Mouse (Mus musculus): ENCODE measurements around the gene Cpsf4l.
"Not testable (repeated sequence)": the region's sequence is repeated elsewhere in the genome, so short reads cannot be mapped to it uniquely, and the experiment has no call there.

The Cpsf4l gene

DNA sequence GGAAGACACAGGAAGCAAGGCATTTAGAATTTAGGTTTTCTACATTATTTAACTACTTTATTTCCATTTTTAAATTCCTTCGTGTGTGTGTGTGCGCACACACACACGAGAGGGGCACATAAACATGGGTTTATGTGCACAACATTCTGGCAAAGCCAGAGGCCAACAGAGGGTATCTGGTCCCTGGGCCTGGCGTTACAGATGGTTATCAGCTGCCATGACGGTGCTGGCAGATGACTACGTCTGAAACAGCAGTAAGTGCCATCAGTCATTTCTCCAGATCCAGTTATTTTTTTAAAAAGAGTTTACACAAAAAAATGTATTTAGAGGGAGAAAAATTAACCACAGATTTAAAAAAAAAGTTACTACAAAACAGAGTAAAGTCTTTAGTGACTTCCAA lies 43.6 kb downstream of the Cpsf4l start:
- in situ Hi-C loops (cut with MboI) = no loop called here

DNA sequence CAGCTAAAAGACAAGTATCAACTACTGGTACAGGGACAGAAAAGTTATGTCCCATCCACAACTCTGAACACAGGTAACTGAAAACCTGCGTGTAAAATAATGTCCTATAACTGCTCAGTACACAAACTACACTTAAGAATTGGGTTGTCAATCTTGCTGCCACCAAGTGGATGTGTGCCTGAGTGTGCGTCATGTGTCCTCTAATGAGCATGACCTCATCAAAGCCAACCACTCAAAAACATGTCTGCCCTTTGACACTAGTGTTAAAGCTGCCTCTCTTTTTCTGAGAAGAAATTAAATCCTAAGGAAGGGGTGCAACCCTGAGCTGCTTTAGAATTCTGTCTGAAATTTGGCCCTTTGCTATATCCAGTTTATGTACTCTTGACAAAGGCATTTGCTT lies 45.5 kb downstream of the Cpsf4l start:
- in situ Hi-C loops (cut with MboI) = no loop called here

DNA sequence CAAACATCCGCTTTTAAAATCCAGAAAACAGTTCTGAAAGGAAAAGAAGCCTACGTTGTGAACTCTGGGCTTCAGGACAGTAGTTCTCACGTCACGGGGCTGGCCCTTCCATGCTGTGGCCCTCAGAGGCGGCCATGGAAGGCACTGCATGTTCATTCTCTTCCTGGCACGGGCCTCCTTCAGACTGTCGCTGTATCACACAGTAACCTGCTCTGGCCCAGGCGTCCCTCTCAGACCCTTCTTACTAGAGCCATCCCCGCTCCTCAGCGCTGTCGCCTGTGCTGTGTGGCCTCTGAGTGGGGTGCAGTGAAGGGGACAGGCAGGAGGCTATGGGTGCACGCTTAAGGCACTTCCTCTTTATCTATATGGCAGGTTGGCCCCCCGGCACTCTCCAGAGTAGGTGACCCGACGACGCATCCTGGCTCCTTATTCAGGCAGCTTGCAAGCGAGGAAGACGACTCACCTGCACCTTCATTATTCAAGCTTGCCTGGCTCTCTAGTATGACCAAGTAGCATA lies 47.9 kb downstream of the Cpsf4l start:
- in situ Hi-C loops (cut with MboI) = no loop called here

- in situ Hi-C loops (cut with MboI) = no loop called here
These were observed 48.9 kb downstream of the Cpsf4l start for GRCm38 (mm10) chr11:113660940-113661339.

GRCm38 (mm10) chr11:113660213-113660612 lies 49.6 kb downstream of the Cpsf4l start:
- in situ Hi-C loops (cut with MboI) = not testable (repeated sequence)

- in situ Hi-C loops (cut with MboI) = no loop called here
These were observed 51.1 kb downstream of the Cpsf4l start for GRCm38 (mm10) chr11:113658763-113659162.

DNA sequence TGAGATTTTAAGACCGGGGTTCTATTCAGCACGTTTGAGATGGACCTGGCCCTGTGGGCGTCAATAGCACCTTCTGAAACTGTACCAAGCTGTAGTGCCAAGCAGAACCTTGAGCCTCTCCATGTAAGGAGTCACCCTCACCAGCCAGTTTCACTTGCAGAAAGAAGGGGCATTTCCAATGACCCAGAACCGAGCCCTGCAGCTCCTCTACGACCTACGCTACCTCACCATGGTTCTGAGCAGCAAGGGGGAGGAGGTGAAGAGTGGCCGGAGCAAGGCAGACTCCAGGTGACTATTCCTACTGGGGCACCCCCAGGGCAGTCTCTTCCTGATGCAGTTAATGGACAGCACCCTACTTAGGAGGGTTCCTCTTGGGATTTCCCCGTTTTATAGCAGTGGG lies 51.5 kb downstream of the Cpsf4l start:
- in situ Hi-C loops (cut with MboI) = no loop called here

GRCm38 (mm10) chr11:113657221-113657620 lies 52.6 kb downstream of the Cpsf4l start:
- in situ Hi-C loops (cut with MboI) = no loop called here

- in situ Hi-C loops (cut with MboI) = no loop called here
These were observed 53.3 kb downstream of the Cpsf4l start for GRCm38 (mm10) chr11:113656511-113656932.

GRCm38 (mm10) chr11:113654561-113655270 lies 55.1 kb downstream of the Cpsf4l start:
- in situ Hi-C loops (cut with MboI) = no loop called here

GRCm38 (mm10) chr11:113654105-113654504 lies 55.7 kb downstream of the Cpsf4l start:
- in situ Hi-C loops (cut with MboI) = no loop called here

DNA sequence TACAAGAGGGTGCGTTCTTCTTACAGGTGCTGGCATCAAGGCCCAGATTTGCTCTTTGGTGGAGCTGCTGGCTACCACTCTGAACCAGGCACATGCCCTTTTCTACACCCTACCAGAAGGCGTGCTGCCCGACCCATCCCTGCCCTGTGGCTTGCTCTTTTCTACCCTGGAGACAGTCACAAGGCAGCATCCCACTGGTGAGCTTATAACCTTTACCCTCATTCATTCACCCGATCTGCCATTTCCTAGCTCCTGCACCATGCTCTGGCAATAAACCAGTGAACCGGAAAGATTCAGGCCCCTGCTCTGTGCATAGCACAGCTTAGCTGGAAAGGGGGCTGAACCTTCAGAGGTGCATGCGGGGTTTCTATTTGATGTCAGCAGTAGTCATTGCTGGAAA lies 57.3 kb downstream of the Cpsf4l start:
- in situ Hi-C loops (cut with MboI) = no loop called here

- in situ Hi-C loops (cut with MboI) = no loop called here
These were observed 57.9 kb downstream of the Cpsf4l start for GRCm38 (mm10) chr11:113651907-113652273.

DNA sequence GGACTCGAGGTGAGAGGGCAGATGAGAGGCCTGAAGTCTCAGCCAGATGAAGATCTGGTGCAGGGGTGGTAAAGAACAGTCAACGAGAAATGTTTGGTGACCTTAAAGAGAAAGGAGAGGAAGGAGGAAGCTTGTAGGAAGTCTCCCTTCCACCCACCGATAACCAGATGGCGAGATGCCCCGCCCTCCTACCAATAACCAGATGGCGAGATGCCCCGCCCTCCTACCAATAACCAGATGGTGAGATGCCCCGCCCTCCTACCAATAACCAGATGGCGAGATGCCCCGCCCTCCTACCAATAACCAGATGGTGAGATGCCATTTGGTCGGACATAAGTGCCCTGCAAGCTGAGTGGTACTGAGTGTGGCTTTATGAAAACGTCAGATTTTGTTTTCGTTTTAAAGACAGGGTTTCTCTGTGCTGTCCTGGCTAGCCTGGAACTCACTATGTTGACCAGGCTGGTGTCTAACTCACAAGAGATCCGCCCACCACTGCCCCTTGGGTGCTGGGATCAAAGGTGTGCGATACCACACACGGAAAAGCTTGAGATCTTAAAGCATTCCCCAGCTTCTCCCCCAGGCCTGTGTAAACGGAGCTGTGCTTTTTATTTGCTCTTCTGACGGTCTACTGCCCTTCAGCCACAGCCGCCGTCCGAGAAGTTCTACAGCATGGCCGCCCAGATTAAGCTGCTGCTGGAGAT lies 58.5 kb downstream of the Cpsf4l start:
- in situ Hi-C loops (cut with MboI) = no loop called here

- in situ Hi-C loops (cut with MboI) = no loop called here
These were observed 60.2 kb downstream of the Cpsf4l start, which contains the start of gene Slc39a11 for GRCm38 (mm10) chr11:113649353-113650210. TSS of gene Slc39a11 (minus strand) at chr11:113650079.

GRCm38 (mm10) chr11:113648690-113649352 lies 61.0 kb downstream of the Cpsf4l start, which contains the start of gene Cog1:
TSS of gene Cog1 (plus strand) at chr11:113649169.
- in situ Hi-C loops (cut with MboI) = no loop called here

All from mature B cell (primary cell).